Mouse (Mus musculus) thymus, adult 2 months (tissue): ENCODE data around the gene Olfr1441.

ENCODE experiments used
- CTCF ChIP-seq: fragments of 200-500 bp; IDR thresholded peaks from 2 replicates; pipeline ENCODE4 v1.5.1; 2012; ENCODE audit warnings: mild to moderate bottlenecking, control low read depth, low read length, moderate library complexity, borderline replicate concordance; ENCODE audit not compliant: control insufficient read depth, poor library complexity, insufficient read depth; ENCODE audit errors: extremely low read depth
- POLR2A ChIP-seq: fragments of 200-500 bp; IDR thresholded peaks from 2 replicates; pipeline ENCODE4 v1.6.1; 2012; ENCODE audit warnings: mild to moderate bottlenecking, low read length, control low read depth, moderate library complexity; ENCODE audit not compliant: control insufficient read depth, poor library complexity, insufficient read depth; ENCODE audit errors: extremely low read depth

- no peak for TF ChIP-seq POLR2A
- no peak for TF ChIP-seq CTCF
These were observed 46.4 kb downstream of the Olfr1441 start for GRCm38 (mm10) chr19:12463722-12464035.
